Mouse (Mus musculus) stomach, postnatal 0 days (tissue): ENCODE measurements around the gene Cd40. TPM values are rescaled to one million over a fixed set of nuclear protein-coding genes. Genes with fewer than 3 reads are reported as not detected.

ENCODE experiments used
- ATAC-seq: fragments of 200-750 bp; cut with Nextera tagmentation; 2 replicates; pipeline ENCODE4 v1.8.0; 2017; ENCODE audit not compliant: low FRiP score, low TSS enrichment
- DNase-seq: peaks from one replicate; pipeline ENCODE4 v3.0.0-alpha.2; 2016; ENCODE audit warnings: low spot score
- H3K27ac ChIP-seq: fragments of 300-500 bp; sonication (generic); replicated peaks from 2 replicates; pipeline ENCODE4 v1.5.1; 2014; ENCODE audit warnings: mild to moderate bottlenecking, control low read depth
- H3K27me3 ChIP-seq: fragments of 300-500 bp; sonication (generic); 2 replicates; pipeline ENCODE4 v1.6.1; 2014; ENCODE audit warnings: low read length; ENCODE audit not compliant: control insufficient read depth, insufficient read depth
- H3K36me3 ChIP-seq: fragments of 300-500 bp; sonication (generic); 2 replicates; pipeline ENCODE4 v1.6.1; 2014; ENCODE audit warnings: low read length, mixed read lengths; ENCODE audit not compliant: control insufficient read depth, insufficient read depth
- H3K4me1 ChIP-seq: fragments of 300-500 bp; sonication (generic); replicated peaks from 2 replicates; pipeline ENCODE4 v1.6.1; 2014; ENCODE audit warnings: antibody characterized with exemption; ENCODE audit not compliant: control insufficient read depth, insufficient read depth
- H3K4me2 ChIP-seq: fragments of 300-500 bp; sonication (generic); replicated peaks from 2 replicates; pipeline ENCODE4 v1.6.1; 2014; ENCODE audit warnings: low read depth, mild to moderate bottlenecking, control low read depth, moderate library complexity
- H3K4me3 ChIP-seq: fragments of 300-500 bp; sonication (generic); 2 replicates; pipeline ENCODE4 v1.5.1; 2014; ENCODE audit warnings: low read depth, low read length, control low read depth
- H3K9ac ChIP-seq: fragments of 300-500 bp; sonication (generic); 2 replicates; pipeline ENCODE4 v1.6.1; 2014; ENCODE audit warnings: mild to moderate bottlenecking, low read length, control low read depth, mixed read lengths
- H3K9me3 ChIP-seq: fragments of 300-500 bp; sonication (generic); 2 replicates; pipeline ENCODE4 v1.6.1; 2016; ENCODE audit warnings: low read length; ENCODE audit not compliant: control insufficient read depth
- CTCF ChIP-seq: IDR thresholded peaks from 2 replicates; pipeline ENCODE4 v1.5.1; 2016; ENCODE audit warnings: antibody characterized with exemption, low read depth, mild to moderate bottlenecking, moderate library complexity
- EP300 ChIP-seq: optimal IDR thresholded peaks from 2 replicates; pipeline ENCODE3; 2016; ENCODE audit warnings: antibody characterized with exemption
- WGBS: fragments of 180-500 bp; shearing (Covaris S2); extraction: QIAGEN DNeasy Blood & Tissue Kit; methylation state at CpG from one replicate; pipeline ENCODE4 v1.1.7; 2014; 5-methylcytosine and 5-hydroxymethylcytosine counted together
- polyA plus RNA-seq: library from polyadenylated mRNA; unstranded; fragments of >200 nt; fragmentation: Nextera tagmentation; extraction: Ambion mirVana; gene quantifications from 2 replicates; pipeline ENCODE4 v1.2.1, GENCODE M21; 2015

The Cd40 gene
- polyA plus RNA-seq, 1 experiment from 2014 or later = 3.3 TPM

GRCm38 (mm10) chr2:165112149-165112548, 56.7 kb downstream of the Cd40 start:
- TF ChIP-seq CTCF = peak; percentile 90
- no peak for TF ChIP-seq EP300
- peaks cover 27% of the 10 kb centered on the region; the same call in 1 of the 2 replicates for H3K27me3 ChIP-seq
- DNase-seq (peak; percentile 92), ATAC-seq (peak; percentile 89)
- H3K4me2 ChIP-seq = no peak overlapping the region
- H3K4me1 ChIP-seq = no peaks in the 10 kb centered on the region
- H3K36me3 ChIP-seq = no peaks in the 10 kb centered on the region
- no peak overlapping the region for H3K9ac ChIP-seq
- no peak overlapping the region for H3K4me3 ChIP-seq
- H3K27ac ChIP-seq = no peak overlapping the region
- no peaks in the 10 kb centered on the region for H3K9me3 ChIP-seq
- 0% methylated on average over 49 of the region's 54 CpGs for WGBS

- H3K4me3 ChIP-seq = no peak overlapping the region
- H3K4me2 ChIP-seq = no peak overlapping the region
- TF ChIP-seq CTCF (no peak), EP300 (no peak)
- no peaks in the 10 kb centered on the region for H3K4me1 ChIP-seq
- DNase-seq (peak; percentile 31), ATAC-seq (0 out of 2 replicates have a peak, but pooled peaks have one; percentile 35)
- no peak overlapping the region for H3K27ac ChIP-seq
- H3K27me3 ChIP-seq = peaks cover 27% of the 10 kb centered on the region; the same call in 1 of the 2 replicates
- 17% methylated on average over 11 of the region's 11 CpGs for WGBS
- H3K36me3 ChIP-seq = no peaks in the 10 kb centered on the region
- no peak overlapping the region for H3K9ac ChIP-seq
- H3K9me3 ChIP-seq = no peaks in the 10 kb centered on the region
Observed at GRCm38 (mm10) chr2:165113733-165114132, 58.3 kb downstream of the Cd40 start.

GRCm38 (mm10) chr2:165120765-165121164, 65.3 kb downstream of the Cd40 start:
- DNase-seq (no peak), ATAC-seq (no peak)
- Histone ChIP-seq H3K9ac (no peak overlapping the region), H3K27me3 (no peaks in the 10 kb centered on the region; the same call in 1 of the 2 replicates), H3K9me3 (no peaks in the 10 kb centered on the region), H3K36me3 (no peaks in the 10 kb centered on the region), H3K4me1 (no peaks in the 10 kb centered on the region), H3K27ac (no peak overlapping the region), H3K4me3 (no peak overlapping the region), H3K4me2 (no peak overlapping the region)
- WGBS = 43% methylated on average over 9 of the region's 9 CpGs
- TF ChIP-seq CTCF (no peak), EP300 (no peak)

- DNase-seq (no peak), ATAC-seq (no peak)
- no peak overlapping the region for H3K4me3 ChIP-seq
- TF ChIP-seq CTCF (no peak), EP300 (no peak)
- WGBS = 23% methylated on average over 10 of the region's 10 CpGs
- no peak overlapping the region for H3K27ac ChIP-seq
- H3K36me3 ChIP-seq = no peaks in the 10 kb centered on the region
- no peak overlapping the region for H3K9ac ChIP-seq
- H3K27me3 ChIP-seq = no peaks in the 10 kb centered on the region
- H3K4me1 ChIP-seq = no peaks in the 10 kb centered on the region
- no peaks in the 10 kb centered on the region for H3K9me3 ChIP-seq
- H3K4me2 ChIP-seq = no peak overlapping the region
Observed at GRCm38 (mm10) chr2:165121206-165121840, 65.9 kb downstream of the Cd40 start.

Other genes starting within 250 kb of the Cd40 start
- gene Zswim1, start 232.9 kb upstream of the Cd40 start, polyA plus RNA-seq = 10.1 and 11.4 TPM in 2 replicates
- not detected in 2 replicates for gene Spata25, start 227.1 kb upstream of the Cd40 start, polyA plus RNA-seq
- 107 and 114 TPM in 2 replicates for gene Ctsa, start 222.8 kb upstream of the Cd40 start, polyA plus RNA-seq
- 4.6 and 5.3 TPM in 2 replicates for gene Neurl2, start 222.2 kb upstream of the Cd40 start, polyA plus RNA-seq
- gene Pltp, start 197.9 kb upstream of the Cd40 start, polyA plus RNA-seq = 42.7 and 44.2 TPM in 2 replicates
- 49.2 and 51.4 TPM in 2 replicates for gene Pcif1, start 176.3 kb upstream of the Cd40 start, polyA plus RNA-seq
- 3.7 and 4.3 TPM in 2 replicates for gene Zfp335, start 143.9 kb upstream of the Cd40 start, polyA plus RNA-seq
- 0.87 and 1.1 TPM in 2 replicates for gene Mmp9, start 114.8 kb upstream of the Cd40 start, polyA plus RNA-seq
- gene Slc12a5, start 94.8 kb upstream of the Cd40 start, polyA plus RNA-seq = 0.12 and 0.21 TPM in 2 replicates
- 17.3 and 17.9 TPM in 2 replicates for gene Ncoa5, start 20.8 kb upstream of the Cd40 start, polyA plus RNA-seq
- gene 1700025C18Rik, start 35.1 kb downstream of the Cd40 start, polyA plus RNA-seq = not detected in 2 replicates
- 0.05 and 0.08 TPM in 2 replicates for gene Cdh22, start 179.2 kb downstream of the Cd40 start, polyA plus RNA-seq
- gene Slc35c2, start 232.2 kb downstream of the Cd40 start, polyA plus RNA-seq = 38.5 and 39.3 TPM in 2 replicates